Mouse (Mus musculus) MEL-GATA-1-ER (cell line): ENCODE data around the gene Entpd1.

Source experiments
- DNase-seq: peaks from one replicate; pipeline ENCODE4 v3.0.0-alpha.2; 2012; ENCODE audit warnings: low read depth; ENCODE audit errors: extremely low read depth

Gene Entpd1

DNA sequence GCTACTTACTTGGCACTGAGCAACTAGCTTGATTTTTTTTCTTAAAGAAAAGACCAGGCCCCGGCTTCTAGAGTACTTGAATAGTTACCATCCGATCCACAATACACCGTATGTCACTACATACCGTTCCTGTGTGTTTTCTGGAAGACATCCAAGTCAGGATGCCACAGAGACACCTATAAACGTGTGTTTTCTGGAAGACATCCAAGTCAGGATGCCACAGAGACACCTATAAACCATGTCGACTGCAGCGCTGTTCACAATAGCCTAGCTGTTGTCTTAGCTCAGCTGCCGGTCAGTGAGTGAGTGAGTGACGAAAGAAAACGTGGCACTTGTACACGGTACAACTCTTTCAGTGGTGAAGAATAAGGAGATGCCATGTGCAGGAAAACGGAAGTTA lies 13.8 kb downstream of the Entpd1 start:
- DNase-seq = no peak

DNA sequence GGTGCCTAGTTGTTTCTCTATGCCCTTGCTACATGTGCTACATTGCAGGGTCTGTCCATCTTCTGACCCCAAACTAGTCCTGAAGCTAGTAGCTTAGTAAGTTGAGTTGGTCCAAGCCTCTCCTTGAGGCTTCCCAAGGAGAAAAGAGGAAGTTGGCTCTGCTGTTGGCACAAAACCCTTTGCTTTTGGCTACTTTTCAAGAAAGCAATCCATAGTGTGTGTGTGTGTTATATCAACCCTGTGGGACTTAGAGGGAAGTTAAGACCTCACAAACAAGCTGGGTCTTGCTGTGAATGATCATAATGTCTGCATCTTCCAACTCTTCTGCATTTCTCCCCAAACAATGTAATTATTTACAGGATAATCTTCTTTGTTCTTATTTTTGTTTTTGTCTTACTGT lies 16.8 kb downstream of the Entpd1 start:
- no peak for DNase-seq

DNA sequence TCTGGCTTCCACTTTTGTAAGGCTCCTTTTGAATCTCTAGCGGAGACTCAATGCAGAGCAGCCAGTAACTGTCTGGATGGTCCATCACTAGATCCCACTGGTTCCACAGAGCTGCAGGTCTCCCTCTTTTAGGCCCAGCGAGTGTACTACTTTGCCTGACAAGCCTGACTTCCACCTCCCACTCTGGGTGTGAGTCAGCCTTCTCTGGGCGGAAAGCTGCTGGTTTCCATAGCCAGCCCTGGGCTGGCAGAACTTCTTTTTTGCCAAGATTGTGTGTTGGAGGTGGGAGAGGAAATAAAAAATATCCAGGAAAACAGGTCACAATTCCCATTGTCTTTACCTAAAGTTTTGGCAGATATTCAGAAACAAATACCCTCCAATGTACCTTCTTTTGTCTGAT lies 17.9 kb downstream of the Entpd1 start:
- no peak for DNase-seq

DNA sequence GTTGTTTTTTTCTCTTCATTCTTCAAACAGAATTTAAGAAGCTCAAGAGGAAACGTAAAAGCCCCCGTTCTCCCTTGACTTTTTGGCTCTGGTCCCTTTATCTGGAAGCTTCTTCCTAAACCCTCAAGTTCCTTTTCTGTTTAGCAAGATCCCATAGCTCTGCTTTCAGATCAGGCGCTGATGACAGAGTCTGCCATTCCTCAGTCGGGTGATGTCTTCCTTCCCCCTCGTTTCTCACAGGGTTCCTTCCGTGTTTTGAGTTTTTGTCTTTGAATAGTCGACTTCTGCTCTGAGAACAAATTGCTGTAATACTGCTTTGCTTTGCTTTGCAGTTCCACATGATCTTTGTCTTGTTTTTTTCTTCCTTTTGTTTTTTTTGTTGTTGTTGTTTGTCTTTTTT lies 18.4 kb downstream of the Entpd1 start:
- no peak for DNase-seq

DNA sequence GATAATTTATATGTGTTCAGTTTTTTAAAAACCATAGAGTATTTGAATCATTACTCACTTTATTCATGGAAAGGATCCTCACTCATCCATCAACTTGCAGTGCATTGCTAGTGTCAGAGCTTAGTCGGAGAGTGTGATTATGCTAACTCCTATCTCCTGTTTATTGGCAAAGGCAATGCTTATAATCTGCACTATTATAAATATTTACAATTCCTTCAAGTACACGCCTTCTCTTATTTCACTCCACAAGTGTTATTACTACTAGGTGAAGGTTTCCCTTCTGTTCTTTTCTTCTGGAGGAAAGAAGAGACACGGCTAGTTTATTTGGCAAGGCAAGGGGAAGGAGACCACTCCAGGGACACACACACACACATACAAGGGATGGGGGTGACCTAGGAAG lies 20.0 kb downstream of the Entpd1 start:
- DNase-seq = no peak

DNA sequence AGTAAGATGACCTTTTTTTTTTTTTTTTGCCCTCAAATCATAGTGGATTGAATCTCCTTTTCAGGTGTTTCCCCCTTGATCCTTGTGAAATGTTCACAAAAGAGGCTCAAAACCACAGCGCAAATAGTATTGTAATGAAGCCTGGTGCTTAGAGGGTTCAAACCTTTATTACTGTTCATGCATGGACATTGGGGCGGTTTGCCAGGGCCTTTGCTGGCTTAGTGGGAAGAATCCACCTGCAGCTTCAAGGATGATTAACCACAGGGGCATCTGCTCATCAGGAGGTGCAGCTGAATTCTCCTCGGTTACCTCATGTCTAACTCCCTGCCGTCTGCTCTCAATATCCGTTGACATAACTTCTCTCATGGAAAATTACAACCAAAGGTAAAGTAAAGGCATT lies 20.5 kb downstream of the Entpd1 start:
- no peak for DNase-seq

DNA sequence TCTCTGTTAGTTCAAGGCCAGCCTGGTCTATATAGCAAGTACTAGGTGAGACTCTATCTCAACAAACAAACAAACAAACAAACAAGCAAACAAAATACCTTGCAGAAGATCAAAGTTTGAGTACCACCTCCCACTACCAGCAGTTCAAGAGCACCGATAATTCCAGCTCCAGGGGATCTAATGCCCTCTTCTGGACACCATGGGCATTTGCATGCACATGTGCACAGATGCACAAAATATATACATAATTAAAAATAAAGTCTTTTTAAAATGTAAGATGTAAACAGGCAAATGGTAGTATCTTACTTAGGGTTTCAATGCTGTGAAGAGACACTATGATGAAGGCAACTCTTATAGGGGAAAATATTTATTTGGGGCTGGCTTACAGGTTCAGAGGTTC lies 21.0 kb downstream of the Entpd1 start:
- no peak for DNase-seq

DNA sequence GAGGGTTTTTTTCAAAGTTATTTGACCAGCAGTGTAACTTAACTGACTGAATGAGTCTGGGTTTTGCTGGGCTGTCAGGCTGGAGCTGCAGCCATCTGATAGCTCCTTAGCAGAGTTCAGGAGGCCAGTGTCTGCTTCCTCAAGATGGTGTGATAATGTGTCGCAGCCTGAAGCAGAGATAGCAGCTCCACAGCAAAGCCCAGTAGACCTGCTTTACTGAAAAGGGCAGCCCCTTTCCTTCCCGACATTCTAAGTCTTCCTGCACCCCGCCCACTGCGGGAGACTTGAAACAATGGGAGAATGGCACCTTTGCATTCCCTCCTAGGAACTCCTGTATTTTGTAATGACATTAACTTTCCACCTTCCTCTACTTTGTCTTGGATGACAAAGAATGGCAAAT lies 24.9 kb downstream of the Entpd1 start:
- DNase-seq = no peak

DNA sequence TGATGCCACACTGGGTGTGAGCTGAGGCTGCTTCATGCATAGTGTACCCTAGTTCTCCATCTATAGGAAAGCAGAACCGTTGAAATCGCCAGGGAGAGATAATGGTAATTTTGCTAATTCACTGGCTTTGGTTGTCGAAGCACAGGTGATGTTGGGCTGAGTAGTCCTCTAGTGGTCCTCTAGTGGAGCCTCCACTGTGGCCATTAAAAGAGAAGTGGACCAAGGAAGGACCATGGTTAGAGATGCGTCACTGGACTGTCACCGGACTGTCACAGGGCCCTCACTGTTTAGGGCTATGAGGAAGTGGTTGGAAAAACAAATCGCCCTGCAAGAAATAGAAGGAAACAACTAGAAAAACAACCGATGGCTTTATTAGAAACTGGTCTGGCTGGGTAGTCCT lies 25.4 kb downstream of the Entpd1 start:
- no peak for DNase-seq

DNA sequence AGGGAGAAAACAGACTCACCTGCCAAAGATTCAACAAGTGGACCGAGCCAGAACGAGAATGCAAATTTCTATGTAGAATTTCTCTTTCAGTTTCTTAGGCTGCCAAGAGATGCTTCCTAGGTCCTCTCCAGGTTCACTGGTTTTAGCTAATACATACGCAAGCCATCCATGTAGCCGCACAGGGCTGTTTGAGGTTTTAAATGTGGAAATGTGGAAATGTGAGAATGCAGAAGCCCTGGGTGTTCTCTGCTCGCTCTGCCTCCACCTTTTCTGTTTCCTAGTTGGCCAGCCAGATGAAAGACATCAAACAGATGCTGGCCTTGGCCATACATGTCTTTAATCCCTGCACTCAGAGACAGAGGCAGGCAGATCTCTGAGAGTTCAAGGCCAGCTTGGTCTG lies 26.4 kb downstream of the Entpd1 start:
- no peak for DNase-seq

DNA sequence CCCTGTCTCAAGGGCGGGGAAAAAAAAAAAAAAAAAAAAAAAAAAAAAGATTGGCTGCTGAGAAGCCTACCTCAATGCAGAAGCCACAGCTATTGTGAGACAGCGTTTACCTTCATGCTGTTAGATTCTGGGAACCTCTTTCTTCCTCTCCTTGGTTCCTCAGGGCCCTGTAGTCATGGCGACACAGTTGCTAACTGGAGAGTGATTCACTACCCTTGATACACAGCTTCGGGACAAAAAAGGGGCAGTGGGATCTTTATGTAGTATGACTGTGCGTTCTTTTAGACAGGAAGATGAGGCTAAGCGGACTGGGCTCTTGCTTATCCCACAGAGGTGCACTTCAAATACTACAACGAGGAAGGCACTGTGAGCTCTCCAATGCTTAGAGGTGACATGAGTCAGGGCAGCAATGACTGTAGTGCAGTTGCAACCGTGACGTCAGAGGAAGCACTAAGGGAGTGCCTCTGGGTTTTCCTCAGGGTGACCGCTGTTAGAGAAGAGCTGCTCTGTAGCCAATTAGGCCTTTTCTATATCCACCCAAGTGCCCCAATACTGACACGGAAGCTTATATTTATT lies 27.7 kb downstream of the Entpd1 start:
- DNase-seq = no peak

DNA sequence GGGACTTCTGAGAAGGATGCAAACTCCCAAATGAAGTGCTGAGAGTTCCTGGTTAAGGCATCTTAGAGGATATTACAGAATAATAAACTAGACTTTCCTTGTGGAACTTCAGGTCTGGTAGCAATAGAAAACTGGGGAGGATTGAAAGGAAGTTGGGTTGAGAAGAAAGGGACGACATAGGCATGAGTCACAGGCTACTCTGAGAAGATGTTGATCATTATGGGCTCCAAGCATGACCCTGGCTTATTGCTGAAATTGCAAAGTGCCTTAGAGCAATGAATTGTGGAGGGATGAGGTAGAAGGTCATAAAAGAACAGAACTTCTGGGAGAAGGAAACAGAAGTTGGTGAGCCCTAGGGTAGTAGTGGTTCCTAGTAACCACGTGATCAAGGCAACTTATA lies 28.6 kb downstream of the Entpd1 start:
- DNase-seq = no peak

DNA sequence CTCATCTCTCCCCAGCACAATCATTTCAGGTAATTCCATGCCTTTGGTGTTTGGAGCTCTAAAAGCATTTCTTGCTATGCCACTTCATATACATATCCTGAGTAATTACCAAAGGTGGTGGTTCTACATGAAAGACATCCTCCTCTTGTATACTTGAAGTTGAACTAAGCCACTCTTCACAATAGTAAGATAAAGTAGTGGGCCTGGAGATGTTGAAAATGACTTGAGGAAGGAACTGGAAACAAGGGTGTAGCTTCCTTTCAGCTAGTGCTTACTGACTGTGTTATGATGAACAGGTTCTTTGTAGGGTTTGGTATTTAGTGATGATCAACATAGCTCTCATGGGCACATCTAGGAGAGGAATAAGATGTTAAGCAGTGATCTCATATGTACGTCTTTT lies 31.7 kb downstream of the Entpd1 start:
- DNase-seq = no peak

DNA sequence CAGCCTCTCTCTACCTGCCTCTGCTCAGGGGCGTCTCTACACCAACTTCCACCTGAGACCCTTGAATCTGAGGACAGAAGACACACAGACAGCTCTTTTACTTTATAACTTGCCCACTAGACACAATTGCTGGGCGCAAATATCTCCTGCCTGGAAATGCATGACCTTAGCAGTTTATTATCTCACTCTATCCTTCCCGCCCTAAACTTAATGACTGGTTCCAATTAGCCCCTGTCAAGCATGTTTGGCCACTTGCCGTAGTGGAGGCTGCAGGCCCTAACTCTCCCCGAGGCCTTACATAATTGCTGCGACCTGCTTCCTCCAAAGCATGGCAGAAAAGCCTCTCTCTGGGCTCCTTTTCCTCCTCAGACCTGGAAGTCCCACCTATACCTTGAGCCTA lies 34.2 kb downstream of the Entpd1 start:
- DNase-seq = no peak

DNA sequence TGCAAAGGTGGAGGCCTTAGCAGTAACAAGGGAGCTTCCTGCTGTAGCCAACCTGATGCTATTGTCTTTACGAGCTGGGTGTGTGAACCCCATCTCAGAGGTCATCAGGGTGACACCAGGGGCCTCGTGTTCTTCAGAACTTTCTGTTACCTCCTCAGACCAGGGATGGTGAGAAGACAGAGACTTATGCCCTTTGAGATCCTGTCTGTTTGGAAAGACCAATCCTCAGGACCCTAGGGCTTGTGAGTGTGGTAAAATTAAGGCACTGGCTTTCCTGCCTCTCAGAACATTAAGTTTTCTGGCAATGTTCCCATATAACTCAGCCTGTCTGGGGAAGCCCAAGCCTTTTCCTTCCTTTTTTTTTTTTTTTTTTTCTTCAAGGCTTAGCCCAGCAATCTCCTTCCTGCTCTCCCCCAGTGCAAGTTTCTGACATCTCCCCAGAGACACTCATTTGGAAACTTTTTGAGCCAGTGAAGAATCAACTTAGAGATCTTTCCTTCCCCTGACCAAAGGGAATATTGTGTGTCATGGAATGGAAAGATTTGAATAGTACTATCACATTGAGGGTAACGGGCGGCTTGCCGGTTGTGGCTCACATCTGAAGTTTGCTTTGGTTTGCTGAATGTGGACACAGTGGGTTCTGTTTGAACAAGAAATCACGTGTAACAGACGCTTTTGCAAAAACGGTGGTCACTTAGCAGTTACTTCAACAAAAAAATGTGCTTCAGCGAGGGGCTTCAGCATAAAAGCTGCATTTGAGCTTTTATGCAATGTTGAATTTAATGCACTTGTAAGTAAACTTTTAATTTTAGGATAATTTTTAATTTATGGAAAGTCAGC lies 35.4 kb downstream of the Entpd1 start:
- no peak for DNase-seq

DNA sequence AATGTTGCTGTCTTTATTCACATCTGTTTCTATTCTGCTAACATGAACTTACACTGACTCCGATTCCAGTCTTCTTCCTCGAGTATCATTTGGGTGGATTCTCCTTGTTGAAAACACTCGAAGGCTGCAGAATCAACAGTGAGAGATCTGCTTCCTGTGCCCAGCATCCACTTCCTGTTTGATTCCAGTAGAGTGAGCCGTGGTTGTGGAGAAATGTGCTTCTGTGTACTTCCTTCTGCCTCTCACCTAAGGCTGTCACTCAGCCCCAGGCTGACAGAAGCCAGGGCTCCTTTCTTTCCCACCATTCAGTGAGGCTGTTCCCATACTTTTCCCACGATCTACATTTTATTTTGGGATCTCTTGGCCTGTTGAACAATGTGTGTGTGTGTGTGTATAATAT lies 37.9 kb downstream of the Entpd1 start:
- DNase-seq = no peak

DNA sequence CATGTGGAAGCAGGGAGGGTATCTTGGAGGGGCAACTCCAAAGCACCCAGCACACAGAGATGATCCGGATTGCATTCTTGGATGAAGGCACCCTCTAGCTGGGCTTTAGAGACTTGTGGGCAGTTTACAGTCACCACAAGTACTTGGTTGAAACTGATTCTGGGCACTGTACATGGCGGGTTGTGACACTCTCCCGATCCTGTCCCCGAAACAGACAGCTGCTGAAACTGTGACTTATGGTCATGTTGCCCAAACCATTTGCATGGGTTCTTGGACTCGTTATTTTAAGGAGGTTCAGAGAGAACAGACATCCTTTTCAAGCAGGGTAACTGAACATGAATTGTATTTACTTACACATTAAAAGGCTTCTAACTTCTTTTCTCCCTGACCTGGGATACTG lies 44.0 kb downstream of the Entpd1 start:
- no peak for DNase-seq

DNA sequence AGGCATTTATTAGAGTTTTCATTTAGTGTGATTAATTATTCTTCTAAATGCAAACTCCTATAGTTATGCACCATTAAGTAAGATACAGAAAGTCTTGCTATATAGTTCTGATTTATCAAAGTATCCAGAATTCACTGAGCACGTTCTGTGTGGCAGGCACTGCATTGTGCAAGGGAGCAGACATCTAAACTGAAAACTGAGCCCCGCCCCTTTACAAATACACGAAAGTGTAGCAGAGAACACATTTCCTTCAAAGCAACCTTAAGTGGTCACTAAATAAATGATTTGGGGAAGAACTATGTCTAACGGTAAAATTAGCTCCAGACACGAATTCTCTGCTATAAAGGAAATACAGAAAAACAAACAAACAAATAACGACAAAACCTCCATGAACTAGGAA lies 46.1 kb downstream of the Entpd1 start:
- DNase-seq = no peak

DNA sequence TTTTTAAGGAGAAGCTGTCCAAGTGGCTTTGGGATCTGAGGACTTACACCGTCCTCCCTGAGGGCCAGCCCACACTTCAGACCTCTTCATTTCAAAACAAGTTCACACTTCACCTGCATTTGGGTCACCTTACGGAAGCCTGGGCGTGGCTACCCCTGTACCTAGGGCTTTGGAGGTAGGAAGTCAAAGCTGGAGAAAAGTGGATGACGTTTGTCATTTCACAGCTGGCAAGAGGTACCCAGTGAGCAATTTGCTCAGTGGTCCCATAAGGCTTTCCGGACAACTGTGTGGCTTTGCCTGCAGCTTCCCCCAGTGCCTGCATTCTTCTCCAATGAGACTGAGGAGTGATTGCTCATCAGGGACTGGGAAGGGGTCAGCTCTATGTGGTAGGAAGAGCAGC lies 46.8 kb downstream of the Entpd1 start:
- DNase-seq = no peak

DNA sequence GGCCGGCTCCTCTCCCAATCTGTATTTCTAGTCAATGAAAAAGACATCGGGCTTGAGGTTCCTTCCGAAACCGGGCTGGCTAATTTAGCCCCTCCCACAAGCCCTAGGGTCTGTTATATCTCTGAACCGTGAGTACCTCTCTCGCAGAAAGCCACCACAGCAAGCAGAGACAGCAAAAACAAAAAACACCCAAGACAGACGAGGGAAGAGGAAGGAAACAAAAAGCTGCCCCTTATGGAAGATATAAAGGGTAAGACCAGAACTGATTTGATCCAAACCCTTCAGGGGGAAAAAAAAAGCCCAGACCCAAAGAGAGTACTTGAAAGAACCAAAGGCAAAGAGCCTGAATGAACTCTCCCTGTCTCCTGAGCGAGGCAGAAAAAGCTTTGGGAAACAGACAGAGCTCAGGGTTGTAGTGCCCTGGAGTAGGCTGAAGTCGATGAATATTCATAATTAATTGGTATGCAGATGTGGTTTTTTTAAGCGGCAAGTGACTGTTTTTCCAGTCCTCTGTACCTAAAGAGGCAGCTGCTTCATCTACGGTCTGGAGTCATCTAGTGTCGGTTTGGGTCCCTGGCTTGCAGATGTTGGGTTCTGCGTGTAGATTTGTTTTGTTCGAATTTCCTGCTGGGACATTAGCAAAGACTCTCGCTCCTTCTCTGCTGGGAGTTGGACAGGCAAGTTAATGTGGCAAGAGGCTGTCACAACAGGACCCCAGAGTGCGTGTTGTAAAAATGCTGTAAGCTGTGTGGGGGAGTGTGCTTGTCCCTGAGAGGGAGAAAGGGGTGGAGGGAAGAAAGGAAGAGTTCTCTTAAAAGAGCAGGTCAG lies 47.7 kb downstream of the Entpd1 start:
- no peak for DNase-seq

DNA sequence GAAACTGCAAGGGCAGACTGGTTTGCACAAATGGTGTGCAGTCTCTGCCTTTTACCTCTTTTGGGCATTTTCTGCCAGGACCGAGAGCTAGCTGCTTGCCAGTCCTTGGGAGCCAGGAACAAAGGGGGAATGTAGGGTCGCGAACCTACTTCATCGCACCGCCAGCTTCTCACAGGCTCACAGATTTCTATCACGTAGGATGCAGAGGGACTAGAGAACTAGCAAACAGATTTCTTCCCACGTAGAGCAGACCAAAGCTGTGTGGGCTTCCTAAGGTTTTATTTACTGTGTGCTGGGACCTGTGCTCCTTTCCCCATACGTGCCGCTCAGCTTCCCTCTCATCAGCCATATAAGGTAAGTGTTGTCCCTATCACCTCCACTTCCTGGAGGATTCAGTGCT lies 48.3 kb downstream of the Entpd1 start:
- no peak for DNase-seq

DNA sequence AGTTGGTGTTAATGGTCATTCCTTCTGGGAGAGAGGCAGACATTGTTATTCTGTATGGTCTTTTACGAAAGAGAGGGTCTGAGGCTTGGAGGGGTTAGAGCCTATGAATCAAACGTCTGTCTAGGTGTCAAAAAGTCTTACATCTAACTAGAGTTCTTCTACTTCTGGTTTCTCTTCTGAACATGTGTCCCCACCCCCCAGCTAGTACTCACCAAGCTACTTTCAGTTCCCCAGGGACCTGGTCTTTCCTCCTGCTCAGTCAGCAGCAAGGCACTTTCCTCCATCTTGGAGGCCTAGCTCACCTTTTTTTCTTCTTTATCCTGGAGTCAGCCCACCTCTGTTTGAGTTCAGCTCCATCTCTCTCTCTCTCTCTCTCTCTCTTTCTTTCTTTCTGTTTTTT lies 48.9 kb downstream of the Entpd1 start:
- no peak for DNase-seq

DNA sequence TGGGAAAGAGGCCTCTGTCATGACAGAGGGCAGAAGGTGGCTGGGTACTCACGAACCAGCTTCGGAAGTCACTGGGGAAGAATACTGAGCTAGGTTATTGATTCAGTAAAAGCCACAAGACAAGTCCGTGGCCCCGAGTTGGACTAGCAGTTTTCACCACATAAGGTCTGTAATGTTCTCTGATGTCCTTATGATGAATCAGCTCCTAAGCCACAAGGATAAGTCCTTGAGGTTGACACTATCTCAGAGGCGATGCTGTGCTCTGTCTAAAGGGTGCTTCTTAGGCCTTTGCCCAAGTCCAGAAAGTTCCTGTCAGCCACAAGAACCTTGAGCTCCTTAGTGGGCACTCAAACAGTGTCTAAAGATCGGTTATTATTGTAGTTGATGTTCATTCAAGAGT lies 49.7 kb downstream of the Entpd1 start:
- no peak for DNase-seq
